Mouse (Mus musculus): ENCODE data around the gene Pax6. TPM values are rescaled to one million over a fixed set of nuclear protein-coding genes. Genes with fewer than 3 reads are reported as not detected.

Gene Pax6
- total and polyA plus RNA-seq, 2 experiments from 2014 or later, result 0.15 TPM; not detected in 1

DNA sequence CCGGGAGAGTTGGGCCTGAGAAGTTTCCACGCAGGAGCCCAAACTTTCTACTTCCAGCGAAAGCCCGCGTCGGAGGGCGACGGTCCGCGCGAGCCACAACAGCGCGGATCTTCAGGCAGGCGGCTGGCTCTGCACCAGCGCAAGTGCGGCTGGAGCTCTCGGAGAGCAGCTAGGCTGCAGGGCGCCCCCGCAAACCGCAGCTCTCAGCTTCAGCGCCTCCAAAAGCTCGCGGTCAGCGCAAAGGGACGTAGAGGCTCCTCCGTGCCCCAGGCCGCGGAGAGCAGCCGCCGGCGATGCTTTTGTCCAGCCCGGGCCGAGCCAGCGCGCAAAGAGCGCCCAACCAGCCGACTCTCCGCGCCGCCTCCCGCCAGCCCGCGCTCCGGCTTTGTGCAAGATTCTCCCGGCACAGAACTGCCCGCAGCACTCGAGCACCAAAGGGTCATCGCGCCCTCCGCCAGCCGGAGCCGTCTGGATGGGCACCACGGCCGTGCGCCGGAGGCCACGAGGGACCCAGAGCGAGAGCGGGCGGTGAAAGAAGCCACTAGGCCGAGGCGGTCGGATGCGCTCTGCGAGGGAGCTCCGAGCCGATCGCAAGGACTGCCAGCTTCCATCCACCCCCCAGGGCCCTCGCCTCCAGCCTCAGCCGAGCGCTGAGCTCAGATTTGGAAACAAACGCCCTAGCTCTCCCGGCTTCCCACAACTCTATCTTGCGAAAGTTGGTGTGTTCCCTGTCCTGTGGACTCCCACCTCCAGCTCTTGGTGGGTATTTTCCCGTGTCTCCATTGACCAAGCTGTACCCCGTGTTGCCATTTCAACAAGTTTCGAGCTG is 7.6 kb downstream of the Pax6 start:
- H3K27me3 ChIP-seq (ENCODE audit: control insufficient read depth, insufficient read depth, low read length), result peaks cover 99% of the 10 kb centered on the region
- ATAC-seq (ENCODE audit: insufficient read depth, low read depth) (peak; percentile 53), DNase-seq (ENCODE audit: low spot score) (no peak)
- no peak overlapping the region for H3K9ac ChIP-seq (replicated peaks; ENCODE audit: low read depth, low read length)
- no peaks in the 10 kb centered on the region for H3K36me3 ChIP-seq (replicated peaks; ENCODE audit: control insufficient read depth, insufficient read depth, low read length)
- peak overlapping the region; percentile 46 for H3K4me3 ChIP-seq (ENCODE audit: low read depth, low read length)
- peak overlapping the region; percentile 54 for H3K4me2 ChIP-seq (ENCODE audit: low read depth, low read length)
- no peaks in the 10 kb centered on the region for H3K9me3 ChIP-seq (replicated peaks; ENCODE audit: control insufficient read depth, low read length)
- H3K4me1 ChIP-seq (ENCODE audit: control insufficient read depth, insufficient read depth), result peaks cover 20% of the 10 kb centered on the region; the same call in 1 of the 2 replicates
- H3K27ac ChIP-seq (ENCODE audit: low read depth), result no peak overlapping the region
- TF ChIP-seq CTCF (IDR thresholded peaks at IDR 0.05; ENCODE audit: low read depth) (no peak), EP300 (IDR thresholded peaks at IDR 0.05; ENCODE audit: low read depth) (no peak)
- WGBS, result under 1% methylated on average over 63 of the region's 77 CpGs

DNA sequence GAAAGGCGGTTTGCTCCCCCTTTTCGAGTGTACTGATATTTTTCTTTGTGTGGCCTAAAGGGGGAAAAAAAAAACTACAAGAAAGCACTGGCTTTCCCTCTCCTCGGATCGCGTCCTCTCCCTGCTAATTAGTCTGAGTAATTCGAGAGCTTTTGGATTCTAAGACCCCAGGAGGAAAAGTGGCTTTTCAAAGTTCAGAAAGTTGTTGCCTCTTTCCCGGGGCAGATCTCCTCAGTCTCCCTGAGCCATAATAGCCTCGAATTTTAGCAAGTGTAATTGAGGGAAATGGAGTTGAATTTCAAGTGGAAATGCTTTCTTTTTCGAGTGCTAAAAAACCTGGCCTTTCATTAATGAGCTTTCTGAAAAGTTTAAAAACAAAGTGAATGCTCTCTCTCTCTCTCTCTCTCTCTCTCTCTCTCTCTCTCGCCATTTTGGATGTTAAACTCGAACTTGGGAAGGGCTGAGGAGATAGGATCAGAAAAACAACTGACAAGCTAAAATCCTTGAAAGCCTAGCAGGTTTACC is 8.3 kb downstream of the Pax6 start:
- 1% methylated on average over 11 of the region's 11 CpGs for WGBS
- Histone ChIP-seq H3K27ac (ENCODE audit: low read depth) (no peak overlapping the region), H3K4me1 (ENCODE audit: control insufficient read depth, insufficient read depth) (peaks cover 20% of the 10 kb centered on the region; the same call in 1 of the 2 replicates), H3K27me3 (ENCODE audit: control insufficient read depth, insufficient read depth, low read length) (peaks cover 99% of the 10 kb centered on the region), H3K9me3 (replicated peaks; ENCODE audit: control insufficient read depth, low read length) (no peaks in the 10 kb centered on the region), H3K4me2 (ENCODE audit: low read depth, low read length) (peak overlapping the region; percentile 54; the same call in 1 of the 2 replicates), H3K36me3 (replicated peaks; ENCODE audit: control insufficient read depth, insufficient read depth, low read length) (no peaks in the 10 kb centered on the region), H3K4me3 (ENCODE audit: low read depth, low read length) (peak overlapping the region; percentile 46), H3K9ac (replicated peaks; ENCODE audit: low read depth, low read length) (no peak overlapping the region)
- TF ChIP-seq CTCF (IDR thresholded peaks at IDR 0.05; ENCODE audit: low read depth) (no peak), EP300 (IDR thresholded peaks at IDR 0.05; ENCODE audit: low read depth) (no peak)
- DNase-seq (ENCODE audit: low spot score), result no peak
- no peak for ATAC-seq (ENCODE audit: insufficient read depth, low read depth)

DNA sequence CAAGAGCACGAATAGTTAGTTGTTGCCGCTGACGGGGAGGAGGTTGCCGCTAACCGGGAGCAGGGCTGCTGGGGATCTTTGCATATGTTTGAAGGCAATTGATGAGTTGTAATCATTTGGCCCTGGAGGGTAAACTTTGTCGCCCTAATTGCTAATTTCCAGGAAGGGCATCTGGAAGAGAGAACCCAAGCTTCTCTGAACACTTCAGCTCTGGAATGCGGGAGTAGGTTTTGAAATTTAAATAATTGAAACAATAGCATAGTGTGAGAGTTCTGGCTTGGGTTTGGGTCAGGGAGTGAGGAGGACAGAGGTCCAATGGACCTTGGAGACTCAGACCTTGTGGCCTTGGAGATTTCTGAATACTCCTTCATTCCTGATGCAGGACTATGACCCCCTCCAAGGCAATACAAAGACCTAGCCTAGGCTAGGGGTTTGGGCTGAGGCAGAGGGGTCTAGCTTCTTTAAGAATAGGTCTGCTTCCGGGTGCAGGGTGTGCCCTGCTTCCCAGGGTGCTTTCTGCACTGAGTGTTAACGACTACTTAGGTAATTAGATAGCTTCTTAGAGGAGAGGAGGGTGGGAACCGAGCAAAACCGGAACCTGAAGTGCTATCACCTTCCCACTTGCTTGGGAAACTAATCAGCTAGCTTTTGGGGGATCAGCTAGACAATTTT is 8.9 kb downstream of the Pax6 start:
- TF ChIP-seq EP300 (IDR thresholded peaks at IDR 0.05; ENCODE audit: low read depth) (no peak), CTCF (IDR thresholded peaks at IDR 0.05; ENCODE audit: low read depth) (no peak)
- Histone ChIP-seq H3K4me2 (ENCODE audit: low read depth, low read length) (no peak overlapping the region), H3K9ac (replicated peaks; ENCODE audit: low read depth, low read length) (no peak overlapping the region), H3K27ac (ENCODE audit: low read depth) (no peak overlapping the region), H3K36me3 (replicated peaks; ENCODE audit: control insufficient read depth, insufficient read depth, low read length) (no peaks in the 10 kb centered on the region), H3K4me3 (ENCODE audit: low read depth, low read length) (0 out of 2 replicates have a peak overlapping the region, but pooled peaks have one; percentile 46), H3K27me3 (ENCODE audit: control insufficient read depth, insufficient read depth, low read length) (peaks cover 99% of the 10 kb centered on the region), H3K9me3 (replicated peaks; ENCODE audit: control insufficient read depth, low read length) (no peaks in the 10 kb centered on the region), H3K4me1 (ENCODE audit: control insufficient read depth, insufficient read depth) (peaks cover 20% of the 10 kb centered on the region; the same call in 1 of the 2 replicates)
- WGBS, result 5% methylated on average over 11 of the region's 11 CpGs
- ATAC-seq (ENCODE audit: insufficient read depth, low read depth), result no peak
- no peak for DNase-seq (ENCODE audit: low spot score)

DNA sequence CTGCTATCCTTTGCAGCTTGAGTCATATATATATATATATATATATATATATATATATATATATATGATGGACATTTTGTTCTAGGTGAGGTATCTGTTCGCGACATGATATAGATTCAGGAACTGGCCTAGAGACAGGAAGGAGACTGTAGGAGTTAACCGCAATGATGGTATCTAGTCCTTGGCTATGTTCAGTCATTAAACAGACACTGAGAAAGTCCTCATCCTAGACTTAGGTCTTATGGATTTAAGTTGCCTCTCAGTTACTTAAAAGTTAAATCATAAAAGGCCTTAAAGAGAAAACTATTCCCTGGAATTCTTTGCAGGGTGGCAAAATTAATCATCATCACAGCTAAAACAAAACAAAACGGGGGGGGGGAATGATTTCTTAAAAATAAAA is 9.6 kb downstream of the Pax6 start:
- DNase-seq (ENCODE audit: low spot score), result no peak
- Histone ChIP-seq H3K27ac (ENCODE audit: low read depth) (no peak overlapping the region), H3K27me3 (ENCODE audit: control insufficient read depth, insufficient read depth, low read length) (peaks cover 99% of the 10 kb centered on the region), H3K36me3 (replicated peaks; ENCODE audit: control insufficient read depth, insufficient read depth, low read length) (no peaks in the 10 kb centered on the region), H3K4me1 (ENCODE audit: control insufficient read depth, insufficient read depth) (peaks cover 20% of the 10 kb centered on the region; the same call in 1 of the 2 replicates), H3K4me2 (ENCODE audit: low read depth, low read length) (no peak overlapping the region), H3K9ac (replicated peaks; ENCODE audit: low read depth, low read length) (no peak overlapping the region), H3K4me3 (ENCODE audit: low read depth, low read length) (no peak overlapping the region), H3K9me3 (replicated peaks; ENCODE audit: control insufficient read depth, low read length) (no peaks in the 10 kb centered on the region)
- ATAC-seq (ENCODE audit: insufficient read depth, low read depth), result no peak
- 11% methylated on average over 4 of the region's 4 CpGs for whole genome bisulfite sequencing
- no peak for TF ChIP-seq CTCF (IDR thresholded peaks at IDR 0.05; ENCODE audit: low read depth)

DNA sequence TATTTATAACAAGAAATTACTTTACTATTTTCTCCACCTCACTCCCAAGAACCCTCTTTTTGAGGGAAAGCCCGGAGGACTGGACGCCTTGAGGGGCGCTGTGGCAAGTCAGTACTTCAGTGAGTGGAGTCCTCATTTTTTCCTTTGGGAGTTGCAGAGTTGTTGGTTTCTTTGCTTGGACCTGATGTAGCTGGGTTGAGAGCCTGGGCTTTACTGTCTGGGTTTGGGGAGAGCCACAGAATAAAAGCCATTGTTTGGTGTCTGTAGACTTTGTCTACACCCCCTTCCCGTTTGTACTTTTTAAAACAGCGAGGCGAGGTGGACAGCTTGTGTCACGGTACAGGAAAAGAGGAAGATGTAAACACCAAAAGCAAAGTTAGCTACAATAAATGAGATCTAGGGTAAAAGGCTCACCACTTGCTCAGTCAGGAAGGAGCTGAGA is 10.2 kb downstream of the Pax6 start:
- no peaks in the 10 kb centered on the region for H3K36me3 ChIP-seq (replicated peaks; ENCODE audit: control insufficient read depth, insufficient read depth, low read length)
- H3K9me3 ChIP-seq (replicated peaks; ENCODE audit: control insufficient read depth, low read length), result no peaks in the 10 kb centered on the region
- H3K27me3 ChIP-seq (ENCODE audit: control insufficient read depth, insufficient read depth, low read length), result peaks cover 98% of the 10 kb centered on the region
- DNase-seq (ENCODE audit: low spot score) (no peak), ATAC-seq (ENCODE audit: insufficient read depth, low read depth) (no peak)
- H3K9ac ChIP-seq (replicated peaks; ENCODE audit: low read depth, low read length), result no peak overlapping the region
- H3K27ac ChIP-seq (ENCODE audit: low read depth), result no peak overlapping the region
- no peak overlapping the region for H3K4me2 ChIP-seq (ENCODE audit: low read depth, low read length)
- TF ChIP-seq CTCF (IDR thresholded peaks at IDR 0.05; ENCODE audit: low read depth) (no peak), EP300 (IDR thresholded peaks at IDR 0.05; ENCODE audit: low read depth) (no peak)
- H3K4me1 ChIP-seq (ENCODE audit: control insufficient read depth, insufficient read depth), result peaks cover 15% of the 10 kb centered on the region; the same call in 1 of the 2 replicates
- 7% methylated on average over 7 of the region's 7 CpGs for WGBS
- H3K4me3 ChIP-seq (ENCODE audit: low read depth, low read length), result no peak overlapping the region

All from heart, postnatal 0 days (tissue).